Mouse (Mus musculus) CH12.LX (cell line): Measurements from ENCODE around the gene Gm49383. TPM values are rescaled to one million over a fixed set of nuclear protein-coding genes. Genes with fewer than 3 reads are reported as not detected.

Source experiments
- DNase-seq: peaks from one replicate; pipeline ENCODE4 v3.0.0-alpha.2; 2013; ENCODE audit errors: extremely low read depth
- H3K27ac ChIP-seq: 2 replicates; pipeline ENCODE4 v1.5.1; 2012; ENCODE audit warnings: low read depth, mild to moderate bottlenecking, control low read depth, moderate library complexity; ENCODE audit not compliant: insufficient read depth
- H3K27me3 ChIP-seq: replicated peaks from 2 replicates; pipeline ENCODE3; 2012; ENCODE audit warnings: inconsistent platforms
- H3K36me3 ChIP-seq, 2 experiments: replicated peaks in 1 of 2; 2 replicates each; pipeline versions ENCODE3 to v1.6.1; 2012; ENCODE audit warnings: inconsistent platforms in 1 of 2, low read length in 1 of 2, mild to moderate bottlenecking in 1 of 2, mixed read lengths in 1 of 2, moderate library complexity in 1 of 2; ENCODE audit not compliant: control insufficient read depth in 1 of 2, insufficient read depth in 1 of 2
- H3K4me1 ChIP-seq, 2 experiments: 2 replicates each; pipeline ENCODE4 v1.6.1; 2012; ENCODE audit warnings: inconsistent platforms in 1 of 2, moderate library complexity in 1 of 2; ENCODE audit not compliant: insufficient read depth in 2 of 2, control insufficient read depth in 1 of 2
- H3K4me2 ChIP-seq: 2 replicates; pipeline ENCODE4 v1.6.1; 2012; ENCODE audit warnings: low read depth, mild to moderate bottlenecking, control low read depth; ENCODE audit not compliant: poor library complexity, insufficient read depth, severe bottlenecking
- H3K4me3 ChIP-seq, 3 experiments: fragments of 150-350 bp in 1 of 3; sonication (generic) in 1 of 3; replicated peaks in 1 of 3; 2 replicates each; pipeline versions ENCODE3 to v1.5.1; 2011 to 2012; ENCODE audit warnings: low read depth in 2 of 3, low read length in 2 of 3, mild to moderate bottlenecking in 2 of 3, moderate library complexity in 2 of 3, control low read depth in 1 of 3, improper control_type of control experiment in 1 of 3, inconsistent platforms in 1 of 3, mixed read lengths in 1 of 3; ENCODE audit not compliant: poor library complexity in 1 of 3
- H3K79me2 ChIP-seq: replicated peaks from 2 replicates; pipeline ENCODE4 v1.6.1; 2012; ENCODE audit warnings: mild to moderate bottlenecking, moderate library complexity; ENCODE audit not compliant: control insufficient read depth, poor library complexity, insufficient read depth, severe bottlenecking; ENCODE audit errors: extremely low read depth
- H3K9ac ChIP-seq: 2 replicates; pipeline ENCODE4 v1.6.1; 2012; ENCODE audit warnings: low read depth, mild to moderate bottlenecking, control low read depth, moderate library complexity; ENCODE audit not compliant: insufficient read depth
- H3K9me3 ChIP-seq: replicated peaks from 2 replicates; pipeline ENCODE3; 2012; ENCODE audit warnings: low read length, inconsistent platforms, mixed read lengths
- CHD1 ChIP-seq: IDR thresholded peaks from 2 replicates; pipeline ENCODE4 v1.6.1; 2012; ENCODE audit warnings: low read depth, low read length, improper control_type of control experiment, inconsistent platforms
- E2F4 ChIP-seq: IDR thresholded peaks from 2 replicates; pipeline ENCODE4 v1.6.1; 2011; ENCODE audit warnings: low read depth, low read length, improper control_type of control experiment; ENCODE audit not compliant: insufficient replicate concordance
- ELF1 ChIP-seq: IDR thresholded peaks from 2 replicates; pipeline ENCODE4 v1.6.1; 2014; ENCODE audit warnings: low read depth, mild to moderate bottlenecking, inconsistent platforms, low read length, improper control_type of control experiment
- ETS1 ChIP-seq: conservative IDR thresholded peaks from 2 replicates; pipeline ENCODE4 v1.6.1; 2012; ENCODE audit warnings: low read depth, mild to moderate bottlenecking, inconsistent platforms, low read length, improper control_type of control experiment, moderate library complexity
- GABPA ChIP-seq: IDR thresholded peaks from 2 replicates; pipeline ENCODE4 v1.6.1; 2012; ENCODE audit warnings: low read depth, low read length, improper control_type of control experiment, inconsistent platforms; ENCODE audit not compliant: insufficient replicate concordance
- HCFC1 ChIP-seq: IDR thresholded peaks from 2 replicates; pipeline ENCODE4 v1.6.1; 2012; ENCODE audit warnings: low read depth, mild to moderate bottlenecking, inconsistent platforms, low read length, improper control_type of control experiment
- JUN ChIP-seq: IDR thresholded peaks from 2 replicates; pipeline ENCODE4 v1.6.1; 2011; ENCODE audit warnings: low read depth, mild to moderate bottlenecking, low read length, improper control_type of control experiment, moderate library complexity; ENCODE audit not compliant: insufficient read depth
- JUND ChIP-seq: conservative IDR thresholded peaks from 2 replicates; pipeline ENCODE4 v1.6.1; 2011; ENCODE audit warnings: low read depth, low read length, improper control_type of control experiment
- KAT2A ChIP-seq: IDR thresholded peaks from 2 replicates; pipeline ENCODE4 v1.6.1; 2012; ENCODE audit warnings: low read length, improper control_type of control experiment, inconsistent platforms; ENCODE audit not compliant: insufficient replicate concordance
- MAX ChIP-seq: IDR thresholded peaks from 2 replicates; pipeline ENCODE4 v1.6.1; 2011; ENCODE audit warnings: low read length, improper control_type of control experiment
- MEF2A ChIP-seq: IDR thresholded peaks from 2 replicates; pipeline ENCODE4 v1.6.1; 2014; ENCODE audit warnings: low read depth, mild to moderate bottlenecking, inconsistent platforms, low read length, improper control_type of control experiment, borderline replicate concordance
- MXI1 ChIP-seq: IDR thresholded peaks from 2 replicates; pipeline ENCODE4 v1.6.1; 2011; ENCODE audit warnings: mild to moderate bottlenecking, low read depth, low read length, improper control_type of control experiment
- MYC ChIP-seq: IDR thresholded peaks from 2 replicates; pipeline ENCODE4 v1.6.1; 2011; ENCODE audit warnings: low read depth, mild to moderate bottlenecking, improper control_type of control experiment, low read length
- NELFE ChIP-seq: IDR thresholded peaks from 2 replicates; pipeline ENCODE4 v1.6.1; 2011; ENCODE audit warnings: low read depth, low read length, improper control_type of control experiment
- NRF1 ChIP-seq: IDR thresholded peaks from 2 replicates; pipeline ENCODE4 v1.6.1; 2014; ENCODE audit warnings: low read depth, mild to moderate bottlenecking, inconsistent platforms, low read length, improper control_type of control experiment, moderate library complexity
- PAX5 ChIP-seq: IDR thresholded peaks from 2 replicates; pipeline ENCODE4 v1.6.1; 2012; ENCODE audit warnings: low read length, inconsistent platforms, mixed read lengths
- POLR2A ChIP-seq: IDR thresholded peaks from 2 replicates; pipeline ENCODE4 v1.6.1; 2011; ENCODE audit warnings: low read depth, mild to moderate bottlenecking, improper control_type of control experiment, low read length
- POLR2AphosphoS2 ChIP-seq: IDR thresholded peaks from 2 replicates; pipeline ENCODE4 v1.6.1; 2011; ENCODE audit warnings: low read depth, low read length, improper control_type of control experiment
- SIN3A ChIP-seq: IDR thresholded peaks from 2 replicates; pipeline ENCODE4 v1.6.1; 2012; ENCODE audit warnings: low read length, improper control_type of control experiment, inconsistent platforms
- TBP ChIP-seq: conservative IDR thresholded peaks from 2 replicates; pipeline ENCODE4 v1.6.1; 2011; ENCODE audit warnings: low read depth, low read length, improper control_type of control experiment
- TCF12 ChIP-seq: IDR thresholded peaks from 2 replicates; pipeline ENCODE4 v1.6.1; 2014; ENCODE audit warnings: low read depth, mild to moderate bottlenecking, inconsistent platforms, low read length, improper control_type of control experiment
- USF1 ChIP-seq: IDR thresholded peaks from 2 replicates; pipeline ENCODE4 v1.6.1; 2014; ENCODE audit warnings: low read depth, mild to moderate bottlenecking, inconsistent platforms, low read length, improper control_type of control experiment
- USF2 ChIP-seq: conservative IDR thresholded peaks from 2 replicates; pipeline ENCODE4 v1.6.1; 2011; ENCODE audit warnings: low read depth, low read length, improper control_type of control experiment
- ZC3H11A ChIP-seq: IDR thresholded peaks from 2 replicates; pipeline ENCODE4 v1.6.1; 2012; ENCODE audit warnings: low read depth, mild to moderate bottlenecking, inconsistent platforms, low read length, improper control_type of control experiment
- ZKSCAN1 ChIP-seq: IDR thresholded peaks from 2 replicates; pipeline ENCODE4 v1.6.1; 2012; ENCODE audit warnings: low read depth, inconsistent platforms, low read length, improper control_type of control experiment, borderline replicate concordance
- ZMIZ1 ChIP-seq: IDR thresholded peaks from 2 replicates; pipeline ENCODE4 v1.6.1; 2012; ENCODE audit warnings: low read depth, mild to moderate bottlenecking, inconsistent platforms, low read length, improper control_type of control experiment
- dilution Hi-C: fragments of 300-500 bp; cut with MboI; formaldehyde crosslinking; loops from 2 replicates; pipeline ENCODE4 v1.14.3; 2020; ENCODE audit warnings: low sequenced_read_pairs; ENCODE audit not compliant: extremely low pct_unique_long_range_greater_than_20kb, extremely low pct_ligation_motif_present
- in situ Hi-C: fragments of 300-500 bp; cut with MboI; formaldehyde crosslinking; loops from 3 replicates; pipeline ENCODE4 v1.14.3; 2019; ENCODE audit warnings: low sequenced_read_pairs, low pct_ligation_motif_present, low pct_unique_long_range_greater_than_20kb, mixed read lengths
- polyA plus RNA-seq: library from polyadenylated mRNA; unstranded; fragments of >175 nt; gene quantifications from 2 replicates; pipeline ENCODE4 v1.2.1, GENCODE M21; 2012; ENCODE audit warnings: low read depth; ENCODE audit not compliant: insufficient read length
- total RNA-seq, 2 experiments: library from RNA; depleted of rRNA; stranded (reverse); fragments of 300-350 nt in 1 of 2; fragments of >200 nt in 1 of 2; gene quantifications; 2 replicates each; pipeline ENCODE4 v1.2.3; 2012 to 2014

Gene Gm49383
- 21.3 and 23.6 TPM in 2 replicates for total RNA-seq (2012; rRNA removed)
- 45.9 and 52.1 TPM in 2 replicates for total RNA-seq (2014; rRNA removed)
- polyA plus RNA-seq, result 16.0 and 19.1 TPM in 2 replicates

- H3K4me1 ChIP-seq, result peaks cover 6 to 28% of the 10 kb centered on the region in 2 experiments; a peak in 3 of 4 replicates
- H3K79me2 ChIP-seq, result peaks cover 47% of the 10 kb centered on the region
- dilution Hi-C loops (no loop called here), in situ Hi-C loops (no loop called here)
- H3K27ac ChIP-seq, result peak within 1 kb of the TSS; percentile 84
- no peak for TF ChIP-seq USF2
- no peak for TF ChIP-seq ZC3H11A
- TF ChIP-seq JUN, result no peak
- TF ChIP-seq MEF2A, result peak; percentile 55; the same call in 1 of the 2 replicates
- no peak for TF ChIP-seq GABPA
- peak; percentile 79 for TF ChIP-seq ZMIZ1
- TF ChIP-seq HCFC1, result peak; percentile 79
- peak; percentile 93 for TF ChIP-seq ELF1
- TF ChIP-seq TCF12, result peak; percentile 82
- TF ChIP-seq E2F4, result peak; percentile 80; the same call in 1 of the 2 replicates
- no peak; the same call in 1 of the 2 replicates for TF ChIP-seq USF1
- peak; percentile 68; the same call in 1 of the 2 replicates for TF ChIP-seq KAT2A
- TF ChIP-seq TBP, result 0 out of 2 replicates have a peak, but pooled peaks have one; percentile 41
- TF ChIP-seq MXI1, result peak; percentile 82
- peak; percentile 19; the same call in 1 of the 2 replicates for TF ChIP-seq MYC
- TF ChIP-seq CHD1, result 0 out of 2 replicates have a peak, but pooled peaks have one; percentile 76
- TF ChIP-seq JUND, result no peak
- TF ChIP-seq NRF1, result peak; percentile 39; the same call in 1 of the 2 replicates
- TF ChIP-seq PAX5, result no peak
- peak; percentile 87 for TF ChIP-seq POLR2A
- no peak for TF ChIP-seq ZKSCAN1
- TF ChIP-seq MAX, result no peak; the same call in 1 of the 2 replicates
- peak; percentile 92; the same call in 1 of the 2 replicates for TF ChIP-seq SIN3A
- TF ChIP-seq NELFE, result peak; percentile 62
- TF ChIP-seq ETS1, result no peak
- no peak for TF ChIP-seq POLR2AphosphoS2
- H3K36me3 ChIP-seq, result peaks cover 16 to 35% of the 10 kb centered on the region in 2 experiments
- H3K9me3 ChIP-seq, result no peaks in the 10 kb centered on the region
- H3K4me3 ChIP-seq, result peak within 1 kb of the TSS; percentile 91 to 98 (median 97)
- no peaks in the 10 kb centered on the region for H3K27me3 ChIP-seq
- peak within 1 kb of the TSS; percentile 91 for H3K4me2 ChIP-seq
- peak; percentile 58 for DNase-seq
- peak within 1 kb of the TSS; percentile 61 for H3K9ac ChIP-seq
Observed at GRCm38 (mm10) chr12:69196444-69197377, at the start of gene Gm49383. Gene Gm49383, minus strand, starts transcription at chr12:69197104.
